Mouse (Mus musculus) hindbrain, embryonic 16.5 days (tissue): Measurements from ENCODE around the gene Spats1. TPM values are rescaled to one million over a fixed set of nuclear protein-coding genes. Genes with fewer than 3 reads are reported as not detected.
"Not testable (repeated sequence)": the region's sequence is repeated elsewhere in the genome, so short reads cannot be mapped to it uniquely, and the experiment has no call there.

Experiments
- ATAC-seq: fragments of 200-750 bp; cut with Nextera tagmentation; 2 replicates; pipeline ENCODE4 v1.8.0; 2017; ENCODE audit warnings: moderate TSS enrichment, moderate library complexity
- H3K27ac ChIP-seq: fragments of 300-500 bp; sonication (generic); 2 replicates; pipeline ENCODE4 v1.5.1; 2014; ENCODE audit warnings: low read depth, mild to moderate bottlenecking, control low read depth, low read length, moderate library complexity
- H3K27me3 ChIP-seq: fragments of 300-500 bp; sonication (generic); replicated peaks from 2 replicates; pipeline ENCODE4 v1.6.1; 2014; ENCODE audit warnings: low read length; ENCODE audit not compliant: control insufficient read depth, insufficient read depth
- H3K36me3 ChIP-seq: fragments of 300-500 bp; sonication (generic); 2 replicates; pipeline ENCODE4 v1.6.1; 2014; ENCODE audit warnings: mild to moderate bottlenecking, low read length, moderate library complexity, mixed read lengths; ENCODE audit not compliant: control insufficient read depth, insufficient read depth
- H3K4me1 ChIP-seq: fragments of 300-500 bp; sonication (generic); 2 replicates; pipeline ENCODE4 v1.6.1; 2014; ENCODE audit warnings: low read depth, low read length; ENCODE audit not compliant: control insufficient read depth, insufficient read depth
- H3K4me2 ChIP-seq: fragments of 300-500 bp; sonication (generic); 2 replicates; pipeline ENCODE4 v1.6.1; 2014; ENCODE audit warnings: mild to moderate bottlenecking, low read length, control low read depth, moderate library complexity
- H3K4me3 ChIP-seq: fragments of 300-500 bp; sonication (generic); 2 replicates; pipeline ENCODE4 v1.5.1; 2014; ENCODE audit warnings: mild to moderate bottlenecking, low read length, control low read depth, moderate library complexity
- H3K9ac ChIP-seq: fragments of 300-500 bp; sonication (generic); 2 replicates; pipeline ENCODE4 v1.6.1; 2014; ENCODE audit warnings: low read depth, mild to moderate bottlenecking, control low read depth, low read length, moderate library complexity
- H3K9me3 ChIP-seq: fragments of 300-500 bp; sonication (generic); 2 replicates; pipeline ENCODE4 v1.6.1; 2014; ENCODE audit warnings: mild to moderate bottlenecking, low read length, moderate library complexity; ENCODE audit not compliant: control insufficient read depth
- WGBS: fragments of 180-500 bp; shearing (Covaris S2); extraction: QIAGEN DNeasy Blood & Tissue Kit; methylation state at CpG from one replicate; pipeline ENCODE4 v1.1.7; 2014; 5-methylcytosine and 5-hydroxymethylcytosine counted together
- polyA plus RNA-seq: library from polyadenylated mRNA; unstranded; fragments of >200 nt; fragmentation: Nextera tagmentation; extraction: Ambion mirVana; gene quantifications from 2 replicates; pipeline ENCODE4 v1.2.1, GENCODE M21; 2015

Spats1 gene
- polyA plus RNA-seq, 1 experiment from 2014 or later: 3.5 TPM

- H3K27ac ChIP-seq: no peak overlapping the region
- H3K4me1 ChIP-seq: peaks cover 3% of the 10 kb centered on the region
- no peak overlapping the region for H3K4me2 ChIP-seq
- no peaks in the 10 kb centered on the region for H3K36me3 ChIP-seq
- H3K9me3 ChIP-seq: no peaks in the 10 kb centered on the region
- no peaks in the 10 kb centered on the region for H3K27me3 ChIP-seq
- 85% methylated on average over 4 of the region's 4 CpGs for WGBS
- no peak overlapping the region for H3K9ac ChIP-seq
- no peak overlapping the region for H3K4me3 ChIP-seq
- no peak for ATAC-seq
These were observed 16.7 kb downstream of the Spats1 start for GRCm38 (mm10) chr17:45458516-45458915.

DNA sequence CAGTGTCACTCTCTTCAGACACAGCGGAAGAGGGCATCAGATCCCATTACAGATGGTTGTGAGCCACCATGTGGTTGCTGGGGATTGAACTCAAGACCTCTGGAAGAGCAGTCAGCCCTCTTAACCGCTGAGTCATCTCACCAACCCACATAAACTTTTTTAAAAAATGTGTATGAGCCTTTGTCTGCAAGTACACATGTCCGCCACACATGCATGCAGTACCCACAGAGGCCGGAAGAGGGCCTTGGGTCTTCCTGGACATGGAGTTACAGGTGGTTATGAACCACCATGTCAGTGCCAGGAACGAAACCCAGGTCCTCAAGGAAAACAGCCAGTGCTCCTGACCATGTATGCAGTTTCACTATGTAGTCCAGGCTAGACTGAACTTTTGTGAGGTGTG is 17.7 kb downstream of the Spats1 start:
- Histone ChIP-seq H3K4me3 (no peak overlapping the region), H3K9ac (no peak overlapping the region), H3K4me1 (peaks cover 3% of the 10 kb centered on the region), H3K36me3 (no peaks in the 10 kb centered on the region), H3K9me3 (no peaks in the 10 kb centered on the region), H3K27ac (no peak overlapping the region), H3K4me2 (no peak overlapping the region), H3K27me3 (no peaks in the 10 kb centered on the region)
- 89% methylated on average over 5 of the region's 5 CpGs for WGBS
- no peak for ATAC-seq

DNA sequence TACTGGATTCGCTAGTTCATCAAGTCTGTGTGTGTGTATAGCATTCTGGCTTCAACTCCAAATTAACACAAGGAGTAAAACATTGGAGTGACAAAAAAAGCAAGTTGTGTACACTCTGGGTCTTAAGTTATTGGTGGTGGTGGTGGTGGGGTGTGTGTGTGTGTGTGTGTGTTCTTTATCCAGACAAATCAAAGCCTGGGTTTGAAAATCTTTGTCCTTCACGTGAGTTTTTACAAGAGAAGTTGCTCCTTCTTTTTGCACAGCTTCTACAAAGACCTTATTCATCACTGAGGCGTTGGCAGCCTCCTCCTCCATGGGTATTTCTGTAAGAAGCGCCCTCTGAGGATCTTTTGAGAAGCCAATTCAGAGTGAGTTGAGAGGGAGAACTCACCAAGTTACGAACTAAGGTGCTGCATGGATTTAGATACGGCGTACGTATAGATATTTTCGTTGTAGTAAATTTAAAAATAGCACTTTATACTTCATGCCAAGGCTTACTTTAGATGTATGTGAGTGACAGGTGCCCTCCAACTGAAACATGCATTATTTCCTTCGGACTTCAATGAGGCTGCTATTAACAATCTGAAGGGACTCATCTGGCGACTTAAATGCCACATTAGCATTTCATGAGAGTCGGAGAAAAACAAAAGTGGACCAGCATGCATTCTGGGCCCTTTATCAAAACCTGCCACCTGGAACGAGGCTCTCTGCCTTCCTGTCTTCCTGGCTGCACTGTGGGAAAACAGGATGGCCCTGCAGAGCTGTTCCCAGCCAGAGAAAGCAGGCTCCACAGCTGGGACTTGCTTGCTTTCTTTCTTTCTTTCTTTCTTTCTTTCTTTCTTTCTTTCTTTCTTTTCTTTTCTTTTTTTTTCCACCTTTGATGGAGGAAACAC is 18.7 kb downstream of the Spats1 start:
- H3K27ac ChIP-seq: no peak overlapping the region
- 31% methylated on average over 13 of the region's 13 CpGs for WGBS
- H3K36me3 ChIP-seq: no peaks in the 10 kb centered on the region
- peak; percentile 64; the same call in 1 of the 2 replicates for ATAC-seq
- H3K9me3 ChIP-seq: no peaks in the 10 kb centered on the region
- no peak overlapping the region for H3K4me3 ChIP-seq
- no peak overlapping the region for H3K4me2 ChIP-seq
- H3K9ac ChIP-seq: no peak overlapping the region
- H3K4me1 ChIP-seq: peaks cover 3% of the 10 kb centered on the region
- H3K27me3 ChIP-seq: no peaks in the 10 kb centered on the region

GRCm38 (mm10) chr17:45455783-45456182 is 19.4 kb downstream of the Spats1 start:
- H3K9me3 ChIP-seq, H3K27ac ChIP-seq, H3K4me1 ChIP-seq, H3K27me3 ChIP-seq, H3K4me3 ChIP-seq, H3K9ac ChIP-seq, H3K4me2 ChIP-seq, ATAC-seq, H3K36me3 ChIP-seq: not testable (repeated sequence)
- WGBS: 82% methylated on average over 8 of the region's 9 CpGs

- no peaks in the 10 kb centered on the region for H3K27me3 ChIP-seq
- 88% methylated on average over 2 of the region's 2 CpGs for WGBS
These were observed 20.4 kb downstream of the Spats1 start for GRCm38 (mm10) chr17:45454794-45455193.

GRCm38 (mm10) chr17:45452271-45452670 is 22.9 kb downstream of the Spats1 start:
- no peaks in the 10 kb centered on the region for H3K9me3 ChIP-seq
- H3K9ac ChIP-seq: no peak overlapping the region
- H3K4me1 ChIP-seq: peaks cover 3% of the 10 kb centered on the region
- no peaks in the 10 kb centered on the region for H3K36me3 ChIP-seq
- H3K27me3 ChIP-seq: no peaks in the 10 kb centered on the region
- no peak overlapping the region for H3K4me3 ChIP-seq
- WGBS: 88% methylated on average over 1 of the region's 1 CpGs
- no peak overlapping the region for H3K4me2 ChIP-seq
- H3K27ac ChIP-seq: no peak overlapping the region
- ATAC-seq: no peak

More at GRCm38 (mm10) chr17:45454794-45455193, 20.4 kb downstream of the Spats1 start:
- ATAC-seq: no peak
- Histone ChIP-seq H3K27ac (no peak overlapping the region), H3K4me2 (no peak overlapping the region), H3K9me3 (no peaks in the 10 kb centered on the region), H3K4me1 (peaks cover 3% of the 10 kb centered on the region), H3K9ac (no peak overlapping the region), H3K36me3 (no peaks in the 10 kb centered on the region), H3K4me3 (no peak overlapping the region)

- 97% methylated on average over 6 of the region's 6 CpGs for WGBS
- no peak overlapping the region for H3K9ac ChIP-seq
- no peaks in the 10 kb centered on the region for H3K4me1 ChIP-seq
- ATAC-seq: no peak
- no peak overlapping the region for H3K27ac ChIP-seq
- H3K4me2 ChIP-seq: no peak overlapping the region
- no peaks in the 10 kb centered on the region for H3K9me3 ChIP-seq
- H3K27me3 ChIP-seq: no peaks in the 10 kb centered on the region
- H3K4me3 ChIP-seq: no peak overlapping the region
- H3K36me3 ChIP-seq: no peaks in the 10 kb centered on the region
These were observed 25.1 kb downstream of the Spats1 start for GRCm38 (mm10) chr17:45450153-45450552.

GRCm38 (mm10) chr17:45449586-45449985 is 25.6 kb downstream of the Spats1 start:
- WGBS: 96% methylated on average over 8 of the region's 8 CpGs
- H3K4me2 ChIP-seq: no peak overlapping the region
- no peaks in the 10 kb centered on the region for H3K27me3 ChIP-seq
- H3K4me3 ChIP-seq: no peak overlapping the region
- H3K36me3 ChIP-seq: no peaks in the 10 kb centered on the region
- ATAC-seq: no peak
- H3K4me1 ChIP-seq: no peaks in the 10 kb centered on the region
- no peaks in the 10 kb centered on the region for H3K9me3 ChIP-seq
- no peak overlapping the region for H3K9ac ChIP-seq
- no peak overlapping the region for H3K27ac ChIP-seq

- H3K4me3 ChIP-seq: no peak overlapping the region
- H3K4me1 ChIP-seq: no peaks in the 10 kb centered on the region
- H3K36me3 ChIP-seq: no peaks in the 10 kb centered on the region
- no peak overlapping the region for H3K4me2 ChIP-seq
- H3K27ac ChIP-seq: no peak overlapping the region
- ATAC-seq: no peak
- no peaks in the 10 kb centered on the region for H3K27me3 ChIP-seq
- H3K9me3 ChIP-seq: no peaks in the 10 kb centered on the region
- H3K9ac ChIP-seq: no peak overlapping the region
- WGBS: 87% methylated on average over 2 of the region's 2 CpGs
These were observed 28.2 kb downstream of the Spats1 start for GRCm38 (mm10) chr17:45447063-45447462.
